Mouse (Mus musculus) liver, adult 2 months (tissue): ENCODE results near the gene Gigyf1.

Source experiments
- CTCF ChIP-seq: fragments of 200-500 bp; IDR thresholded peaks from 2 replicates; pipeline ENCODE4 v1.5.1; 2011; ENCODE audit warnings: low read depth, low read length, control low read depth
- POLR2A ChIP-seq: fragments of 200-500 bp; IDR thresholded peaks from 2 replicates; pipeline ENCODE4 v1.6.1; 2011; ENCODE audit warnings: low read length, control low read depth; ENCODE audit not compliant: insufficient read depth; ENCODE audit errors: extremely low read depth

- 0 out of 2 replicates have a peak, but pooled peaks have one; percentile 18 for TF ChIP-seq POLR2A
- no peak for TF ChIP-seq CTCF
Measured at GRCm38 (mm10) chr5:137510014-137510501, 8.3 kb upstream of the Gigyf1 start.
